Mouse (Mus musculus): ENCODE measurements around the gene Pla2g4d. TPM values are rescaled to one million over a fixed set of nuclear protein-coding genes. Genes with fewer than 3 reads are reported as not detected.

The Pla2g4d gene
- total RNA-seq (2021), result under 1 TPM; 0.40 to 0.62 TPM

DNA sequence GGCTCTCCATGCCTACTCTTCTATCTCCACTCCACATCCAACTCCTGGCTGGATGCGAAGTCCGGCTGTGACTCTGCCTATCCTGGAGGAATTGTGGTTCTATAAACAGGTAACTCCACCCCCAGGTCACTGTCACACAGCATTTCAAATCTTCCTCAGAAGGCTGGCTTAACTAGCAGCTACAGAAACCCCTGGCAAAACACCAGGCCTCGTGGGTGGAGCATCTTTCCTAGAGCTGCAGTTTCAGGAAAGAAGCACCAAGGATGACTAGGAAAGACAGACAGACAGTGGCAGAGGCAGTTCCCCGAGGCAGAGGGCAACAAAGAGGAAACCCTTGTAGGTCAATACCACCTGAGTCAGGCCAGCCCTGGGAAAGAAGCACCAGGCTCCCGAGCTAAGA is at the start of gene Pla2g4d:
Pla2g4d (minus strand) TSS at position 203 of the 400 bp plus-strand sequence.
- DNase-seq, result no peak
- intact Hi-C loops (cut with DNase I), result no loop called here

DNA sequence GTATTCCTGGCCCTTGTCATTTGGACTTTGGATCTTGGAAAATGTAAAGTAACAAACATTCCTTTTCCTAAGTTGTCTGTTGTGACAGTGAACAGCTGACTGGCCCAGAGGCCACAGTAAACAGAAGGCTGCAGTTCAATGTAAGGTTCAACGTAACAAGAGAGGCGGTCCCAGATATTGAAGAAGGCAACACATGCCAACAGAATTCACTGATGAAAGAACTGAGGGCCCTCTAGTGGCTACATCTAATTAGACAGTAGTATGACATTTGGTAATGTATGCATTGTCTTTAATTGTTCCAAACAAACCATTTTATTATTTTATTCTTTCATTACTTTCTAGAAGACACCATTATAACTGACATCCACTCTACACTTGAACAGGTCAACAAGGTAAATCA is 48.9 kb upstream of the Pla2g4d start:
- no peak for DNase-seq
- intact Hi-C loops (cut with DNase I), result no loop called here

DNA sequence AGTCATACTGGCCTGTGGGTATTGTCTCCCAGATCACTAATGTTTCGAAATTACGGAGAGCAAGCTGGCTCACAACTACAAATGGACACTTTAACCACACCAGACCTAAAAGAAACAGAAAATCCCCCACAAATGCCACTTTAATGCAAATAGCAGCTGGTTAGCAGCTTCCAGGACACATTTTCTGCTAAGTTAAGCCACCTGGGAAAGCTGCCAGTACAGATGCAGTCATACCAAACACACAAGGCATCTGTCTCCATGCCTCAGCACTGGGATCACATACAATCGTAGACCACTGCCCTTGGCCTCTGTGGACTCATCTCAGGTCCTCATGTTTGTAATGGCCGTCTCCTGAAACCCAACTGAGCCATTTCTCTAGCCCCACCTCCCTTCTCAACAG is 42.6 kb upstream of the Pla2g4d start:
- no peak for DNase-seq
- intact Hi-C loops (cut with DNase I), result no loop called here

DNA sequence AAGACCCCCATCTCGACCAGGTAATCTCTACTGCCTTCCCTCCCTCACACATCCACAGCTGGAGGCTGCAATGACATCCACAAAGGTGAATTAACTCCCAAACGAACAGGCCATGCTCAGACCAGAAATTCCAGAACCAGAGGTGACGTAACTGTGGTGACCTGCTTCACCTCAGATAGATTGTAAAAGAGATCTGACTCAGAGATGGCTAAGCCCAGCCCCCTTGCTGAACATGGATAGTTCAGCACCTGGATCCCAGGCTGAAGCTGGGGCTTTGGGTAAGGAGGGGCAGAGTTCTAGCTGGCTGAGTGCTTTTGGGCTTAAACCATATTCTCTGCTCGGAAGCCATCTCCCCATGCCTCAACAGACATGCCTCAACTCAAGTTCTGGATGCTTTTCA is 26.1 kb upstream of the Pla2g4d start:
- intact Hi-C loops (cut with DNase I), result no loop called here
- DNase-seq, result no peak

DNA sequence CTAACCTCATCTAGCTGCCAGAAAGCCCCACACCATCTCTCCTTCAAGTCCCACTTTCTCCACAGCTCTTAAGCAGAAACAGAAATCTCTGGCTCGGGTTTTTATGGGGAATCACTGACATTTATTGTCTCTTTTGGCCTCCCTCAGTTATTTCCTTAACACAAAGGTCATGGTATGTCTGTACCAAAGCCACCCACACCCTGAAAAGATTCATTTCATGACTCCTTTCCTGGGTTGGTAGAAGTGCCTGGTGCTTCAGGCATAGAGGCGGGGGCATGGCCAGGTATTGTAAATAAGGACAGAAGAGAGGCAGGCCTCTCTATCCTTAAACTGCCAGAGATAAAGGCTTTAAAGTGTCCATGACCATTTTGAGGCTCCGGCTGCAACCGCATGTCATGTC is 25.5 kb upstream of the Pla2g4d start:
- DNase-seq, result no peak
- intact Hi-C loops (cut with DNase I), result no loop called here

DNA sequence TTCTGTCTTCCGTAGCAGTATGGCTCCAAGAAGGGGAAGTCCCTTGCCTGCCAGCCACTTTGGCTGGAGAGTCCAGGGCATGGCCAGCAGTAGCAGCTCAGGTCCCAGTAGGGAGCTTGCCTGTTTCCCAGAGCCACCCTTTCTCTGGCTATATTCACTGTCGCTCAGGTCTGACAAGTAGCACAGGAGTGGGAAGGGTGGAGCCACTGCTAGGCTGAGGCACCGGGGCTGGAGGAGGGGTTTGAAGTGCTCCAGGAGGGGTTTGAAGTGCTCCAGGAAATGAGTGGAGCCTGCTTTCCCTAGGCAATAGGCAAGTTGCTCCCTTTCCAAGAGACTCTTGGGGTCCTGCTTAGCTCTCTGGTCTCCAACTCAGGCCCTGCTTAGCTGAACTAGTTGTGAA is 25.0 kb upstream of the Pla2g4d start, which contains the start of gene Pla2g4f:
Pla2g4f (minus strand) TSS at position 190 of the 400 bp plus-strand sequence.
- intact Hi-C loops (cut with DNase I), result no loop called here

DNA sequence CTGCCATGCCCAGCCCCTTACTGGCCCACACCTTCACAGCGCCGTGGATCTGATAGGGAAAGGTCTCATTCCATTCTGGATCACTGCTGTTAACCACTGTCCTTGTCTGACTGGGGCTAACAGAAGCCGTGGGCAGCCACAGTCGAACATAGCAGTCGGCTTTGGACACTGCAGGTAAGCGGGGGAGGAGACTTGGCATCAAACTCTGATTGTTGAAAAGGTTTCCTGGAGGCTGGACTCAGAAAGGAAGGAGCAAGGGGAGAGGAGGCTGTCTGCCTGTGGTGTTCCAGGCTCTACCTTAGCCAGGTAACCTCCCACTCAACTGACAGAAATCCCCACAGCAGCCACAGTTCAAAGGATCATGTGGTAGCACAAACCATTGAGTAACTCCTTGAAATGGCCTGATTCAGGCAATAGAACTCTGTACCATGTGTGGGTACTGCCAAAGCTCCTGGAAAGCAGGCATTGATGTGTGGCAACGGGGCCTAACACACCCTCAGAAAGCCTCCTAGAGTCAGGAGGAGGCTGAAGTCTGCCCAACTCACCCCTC is 23.4 kb upstream of the Pla2g4d start:
- intact Hi-C loops (cut with DNase I), result no loop called here
- no peak for DNase-seq

More for the DNA sequence above, 25.0 kb upstream of the Pla2g4d start, which contains the start of gene Pla2g4f:
- no peak for DNase-seq

DNA sequence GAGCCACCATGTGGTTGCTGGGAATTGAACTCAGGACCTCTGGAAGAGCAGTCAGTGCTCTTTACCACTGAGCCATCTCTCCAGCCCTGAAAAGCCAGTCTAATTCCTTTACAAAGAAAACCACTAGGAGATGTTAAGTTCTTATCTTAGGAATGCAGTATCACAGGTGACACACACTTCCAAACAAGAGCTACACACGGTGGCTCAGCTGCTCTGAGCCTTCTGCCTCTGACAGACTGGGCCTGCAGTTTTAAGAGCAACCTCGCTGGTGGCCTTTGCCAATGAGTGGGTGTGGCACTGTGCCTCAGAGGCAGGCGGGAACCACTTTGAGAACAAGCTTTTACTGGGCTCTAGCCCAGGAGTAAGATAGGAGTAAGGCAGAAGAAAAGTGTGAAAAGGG is 15.1 kb upstream of the Pla2g4d start:
- DNase-seq, result no peak
- intact Hi-C loops (cut with DNase I), result no loop called here

DNA sequence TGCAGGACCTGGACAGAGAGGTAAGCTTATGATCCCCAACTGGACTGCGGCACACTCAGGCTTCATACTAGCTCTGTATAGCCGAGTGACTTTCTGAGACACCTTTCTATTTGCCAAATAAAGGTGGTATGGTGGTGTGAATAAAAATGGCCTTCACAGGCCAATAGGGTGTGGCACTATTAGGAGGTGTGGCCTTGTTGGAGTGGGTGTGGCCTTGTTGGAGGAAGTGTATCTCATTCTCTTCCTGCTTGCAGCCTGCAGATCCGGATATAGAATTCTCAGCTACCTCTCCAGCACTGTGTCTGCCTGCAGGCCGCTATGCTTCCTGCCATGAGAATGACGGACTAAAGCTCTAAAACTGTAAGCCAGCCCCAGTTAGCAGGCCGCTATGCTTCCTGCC is 12.1 kb upstream of the Pla2g4d start:
- intact Hi-C loops (cut with DNase I), result no loop called here
- no peak for DNase-seq

DNA sequence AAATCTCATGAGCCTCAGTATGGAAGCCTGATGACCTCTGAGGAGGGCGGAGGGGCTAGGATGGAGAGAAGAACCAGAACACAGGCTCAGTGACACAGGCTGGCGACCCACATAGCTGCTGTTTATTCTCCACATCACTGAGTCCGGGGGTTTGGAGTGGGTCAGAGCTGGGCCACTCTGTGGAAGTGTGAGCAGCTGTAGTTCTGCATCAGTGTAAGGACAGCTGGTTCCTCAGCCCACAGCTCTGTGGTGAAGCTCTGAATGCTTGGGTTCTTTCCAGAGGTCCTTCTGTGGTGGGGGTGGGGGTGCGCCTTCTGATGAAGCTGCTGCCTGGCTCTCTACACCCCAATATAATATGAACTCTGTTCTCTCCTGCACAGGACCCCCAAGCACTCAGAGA is 10.9 kb upstream of the Pla2g4d start:
- intact Hi-C loops (cut with DNase I), result no loop called here
- DNase-seq, result no peak

DNA sequence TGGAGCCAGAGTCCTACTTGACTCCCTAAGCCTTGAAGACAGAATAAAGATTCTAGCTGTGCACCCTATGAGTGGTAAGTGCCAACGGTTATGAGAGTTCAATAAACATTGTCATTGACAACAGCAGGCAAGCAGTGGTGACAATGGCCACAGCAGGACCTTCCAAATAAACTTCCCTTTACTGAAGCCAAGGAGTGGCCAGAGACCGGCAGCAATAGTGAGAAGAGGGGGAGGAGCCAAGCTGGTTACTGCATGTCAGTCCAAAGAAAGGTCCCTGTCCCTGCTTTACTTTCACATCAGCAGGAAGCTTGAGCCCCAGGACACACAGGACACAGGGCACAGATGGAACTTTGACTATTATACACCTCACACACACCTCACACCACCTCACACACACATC is 7.2 kb upstream of the Pla2g4d start:
- intact Hi-C loops (cut with DNase I), result no loop called here

DNA sequence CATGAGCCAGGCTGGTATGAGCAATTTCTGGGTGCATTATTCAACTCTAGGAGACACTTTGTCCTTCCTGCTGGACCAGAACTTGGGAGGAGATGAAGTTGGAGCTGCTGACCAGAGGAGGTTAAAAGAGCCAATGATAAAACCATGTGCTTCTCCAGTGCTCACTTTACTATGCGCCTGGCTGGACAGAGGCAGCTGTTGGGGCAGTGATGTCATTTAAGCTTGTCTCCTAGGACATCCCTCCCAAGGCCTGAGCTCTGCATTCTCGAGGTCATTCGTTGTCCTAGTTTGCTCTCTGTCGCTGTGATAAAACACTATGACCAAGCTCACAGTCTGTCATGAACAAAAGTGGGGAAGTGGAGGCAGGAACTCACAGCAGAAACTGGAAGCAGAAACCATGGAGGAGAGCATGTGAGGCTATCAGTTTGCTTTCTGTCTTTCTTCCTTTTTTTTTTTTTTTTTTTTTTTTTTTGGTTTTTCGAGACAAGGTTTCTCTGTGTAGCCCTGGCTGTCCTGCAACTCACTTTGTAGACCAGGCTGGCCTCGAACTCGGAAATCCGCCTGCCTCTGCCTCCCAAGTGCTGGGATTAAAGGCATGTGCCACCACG is 2.6 kb upstream of the Pla2g4d start:
- DNase-seq, result no peak
- intact Hi-C loops (cut with DNase I), result no loop called here

More for the DNA sequence above, 7.2 kb upstream of the Pla2g4d start:
- DNase-seq, result no peak

DNA sequence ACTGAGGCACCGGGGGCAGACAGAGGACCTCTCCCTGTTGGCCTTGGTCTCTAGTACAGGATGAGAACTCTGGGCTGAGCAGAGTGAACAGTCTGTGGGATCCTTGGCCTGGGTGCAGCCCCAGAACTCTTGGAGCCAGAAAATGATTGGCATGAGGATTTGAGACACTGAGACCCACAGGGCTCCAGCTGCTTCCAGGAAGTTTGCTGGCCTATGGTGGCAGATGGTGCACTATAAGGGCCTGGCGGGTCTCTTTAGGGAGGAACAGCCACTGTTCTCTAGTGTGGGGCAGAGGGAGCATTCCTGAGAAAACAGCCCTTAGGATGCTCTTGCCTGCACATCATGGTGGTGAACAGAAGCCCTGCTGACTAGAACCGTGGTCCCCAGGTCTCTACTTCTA is 596 bp downstream of the Pla2g4d start:
- intact Hi-C loops (cut with DNase I), result no loop called here

DNA sequence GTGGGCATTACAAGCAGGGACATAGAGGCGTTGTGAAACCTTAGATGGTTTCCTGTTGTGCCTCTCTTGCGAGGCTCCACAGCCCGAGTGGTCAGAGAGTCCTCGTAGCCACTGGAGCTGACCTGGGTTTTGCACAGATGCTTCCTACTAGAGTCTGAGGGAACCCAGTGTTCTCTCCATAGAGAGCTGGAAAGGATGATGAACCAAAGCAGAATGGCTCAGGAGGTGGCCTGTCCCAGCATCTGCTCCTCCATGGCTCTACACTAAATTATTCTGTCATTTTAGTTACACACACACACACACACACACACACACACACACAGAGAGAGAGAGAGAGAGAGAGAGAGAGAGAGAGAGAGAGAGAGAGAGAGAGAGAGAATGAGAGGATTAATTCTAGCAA is 3.4 kb downstream of the Pla2g4d start:
- no peak for DNase-seq
- intact Hi-C loops (cut with DNase I), result no loop called here

More for the DNA sequence above, 596 bp downstream of the Pla2g4d start:
- no peak for DNase-seq

DNA sequence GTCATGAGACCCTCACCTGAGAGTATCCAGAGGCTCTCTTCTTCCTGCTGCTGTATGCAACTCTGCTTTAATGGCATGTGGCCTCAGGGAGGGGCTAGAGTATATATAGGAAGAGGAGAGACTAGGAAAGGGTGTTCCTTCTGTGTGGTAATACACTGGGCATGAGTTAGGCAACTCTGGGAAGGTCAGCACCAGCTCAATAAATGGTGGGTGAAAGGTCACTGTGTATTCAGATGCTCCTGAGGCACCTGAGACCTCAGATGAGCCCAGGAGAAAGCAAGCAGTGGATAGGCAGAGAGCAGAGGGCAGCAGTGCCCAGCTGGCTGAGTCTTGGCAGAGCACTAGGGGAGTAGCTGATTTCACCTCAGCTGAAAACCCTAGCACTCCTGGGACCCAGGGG is 4.3 kb downstream of the Pla2g4d start:
- no peak for DNase-seq
- intact Hi-C loops (cut with DNase I), result no loop called here

DNA sequence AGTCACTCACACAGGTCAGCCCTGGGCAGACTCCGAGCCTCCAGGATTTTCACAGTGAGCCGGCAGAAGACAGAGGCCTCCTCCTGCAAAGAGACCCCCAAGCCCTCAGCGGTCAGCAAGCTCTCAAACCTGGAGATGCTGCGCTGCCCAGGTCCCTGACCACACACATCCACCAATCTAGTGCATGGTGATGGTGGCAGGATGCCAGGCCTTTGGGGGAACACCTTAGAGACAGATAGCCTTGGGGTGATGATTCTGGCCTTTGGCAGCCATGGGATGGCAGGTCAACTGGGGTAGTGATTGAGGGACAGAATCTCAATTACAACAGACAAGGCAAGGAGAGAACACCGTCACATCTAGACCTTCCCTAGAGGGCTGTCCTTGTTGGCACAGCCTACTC is 4.9 kb downstream of the Pla2g4d start:
- intact Hi-C loops (cut with DNase I), result no loop called here
- no peak for DNase-seq

DNA sequence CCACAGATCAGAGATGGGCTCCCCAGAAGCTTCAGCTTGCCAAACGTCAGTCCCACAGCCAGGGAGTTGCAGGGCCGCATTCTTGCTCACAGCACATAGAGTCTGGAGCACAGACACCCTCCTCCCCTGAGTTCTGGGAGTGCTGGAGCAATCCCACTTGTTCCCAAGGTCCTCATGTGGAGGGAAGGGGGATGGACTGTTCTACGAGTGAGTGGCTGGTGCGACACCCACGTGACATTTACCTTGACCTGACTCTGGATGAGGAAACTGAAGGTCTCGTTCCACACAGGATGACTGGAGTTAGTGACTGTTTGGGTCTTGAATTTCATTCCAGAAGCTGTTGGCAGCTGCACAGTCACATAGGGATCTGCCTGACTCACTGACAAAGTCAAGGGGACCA is 5.4 kb downstream of the Pla2g4d start:
- DNase-seq, result no peak
- intact Hi-C loops (cut with DNase I), result no loop called here

DNA sequence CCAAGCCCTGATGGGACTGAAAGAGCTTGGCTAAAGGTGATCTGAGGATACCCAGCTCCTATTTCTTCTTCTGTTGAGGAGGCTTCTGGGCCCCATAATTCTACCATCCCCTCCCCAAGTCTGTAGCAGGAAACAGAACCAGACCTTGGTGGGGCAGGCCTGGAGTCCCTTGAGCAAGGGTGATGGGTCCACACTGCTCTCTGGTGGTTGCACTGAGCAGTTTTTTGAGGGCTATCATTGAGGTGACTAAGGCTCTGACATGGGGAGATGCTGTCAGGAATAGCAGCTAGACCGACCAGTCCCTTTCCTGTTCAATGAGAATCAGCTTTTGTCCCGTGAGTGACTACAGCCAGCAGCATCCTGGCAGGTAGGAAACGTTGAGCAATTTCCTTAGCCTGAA is 7.8 kb downstream of the Pla2g4d start:
- intact Hi-C loops (cut with DNase I), result no loop called here
- DNase-seq, result no peak

DNA sequence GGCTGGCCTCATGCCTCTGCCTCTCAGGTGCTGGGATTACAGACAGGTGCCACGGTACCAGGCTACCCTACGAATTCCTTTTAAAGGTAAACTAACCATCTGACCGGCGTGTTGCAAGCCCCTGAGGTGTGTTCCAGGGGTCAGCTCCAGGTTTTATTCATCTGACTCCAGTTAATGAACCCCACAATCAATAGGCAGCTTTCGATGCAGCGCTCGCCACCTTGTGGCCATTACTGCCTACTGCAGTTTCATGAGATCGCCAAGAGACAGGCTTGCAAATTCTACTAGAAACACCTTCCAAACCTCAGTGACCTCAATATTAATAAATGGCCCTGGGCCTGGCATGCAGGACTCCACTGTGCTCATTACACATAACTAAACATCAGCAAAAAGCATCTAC is 9.0 kb downstream of the Pla2g4d start:
- DNase-seq, result peak; percentile 62
- intact Hi-C loops (cut with DNase I), result loop anchor here (5.0 kb wide), 2 partner anchors 93 to 108 kb away; no protein-coding TSS in a partner anchor

DNA sequence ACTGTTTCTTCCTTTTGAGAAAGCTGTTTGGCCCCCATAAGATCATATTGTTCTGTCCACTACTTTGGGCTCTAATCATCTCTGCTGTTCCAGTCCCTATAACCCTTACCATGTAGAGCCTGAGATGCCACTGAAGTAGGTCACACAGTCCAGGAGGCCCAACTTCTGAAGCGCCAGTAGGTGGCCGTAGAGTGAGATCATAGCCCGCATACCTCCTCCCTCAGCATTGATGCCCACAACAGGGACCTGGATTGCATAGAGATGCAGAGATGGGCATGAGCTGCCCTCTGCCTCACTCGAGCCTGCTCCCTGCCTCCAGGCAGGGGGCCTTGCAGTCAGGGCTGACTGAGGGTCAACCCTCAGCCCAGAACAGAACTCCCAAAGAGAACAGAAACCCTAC is 12.0 kb downstream of the Pla2g4d start:
- no peak for DNase-seq
- intact Hi-C loops (cut with DNase I), result loop anchor here (5.0 kb wide), 2 partner anchors 90 to 105 kb away; no protein-coding TSS in a partner anchor

DNA sequence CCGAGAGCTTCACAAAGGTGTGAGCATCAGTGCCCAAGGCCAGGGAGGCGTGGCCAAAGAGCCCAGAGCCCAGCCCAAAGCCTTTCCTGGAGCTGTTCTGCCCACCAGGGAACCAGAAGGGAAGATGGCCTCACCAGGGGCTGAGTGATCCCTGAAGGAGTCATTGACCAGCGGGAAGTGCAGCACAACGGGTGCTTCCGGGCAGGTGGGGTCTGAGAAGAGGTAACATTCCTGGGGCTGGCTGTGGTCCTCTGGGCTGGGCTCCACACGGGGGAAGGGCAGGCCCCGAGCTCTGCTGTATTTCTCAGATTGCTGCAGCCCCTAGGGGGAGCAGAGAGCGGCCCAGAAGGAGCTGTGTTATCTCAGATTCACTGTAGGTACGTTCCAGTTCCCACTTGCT is 20.4 kb downstream of the Pla2g4d start:
- peak; percentile 24 for DNase-seq
- intact Hi-C loops (cut with DNase I), result no loop called here

DNA sequence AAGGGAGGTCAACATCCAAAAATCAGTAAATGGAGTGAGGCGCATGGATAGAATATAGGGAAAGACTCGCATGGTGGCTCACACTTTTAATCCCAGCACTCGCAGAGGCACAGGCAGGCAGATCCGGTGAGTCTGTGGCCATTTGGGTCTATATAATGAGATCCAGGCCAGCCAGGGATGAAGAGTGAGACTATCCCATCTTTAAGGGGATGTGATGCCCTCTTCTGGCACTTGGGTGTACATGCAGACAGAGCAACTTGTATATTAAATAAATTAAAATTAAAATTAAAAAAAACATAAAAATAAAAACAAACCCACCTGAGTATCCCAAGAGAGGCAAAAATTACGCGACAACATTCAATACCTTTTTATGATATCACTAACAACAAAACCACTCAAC is 23.5 kb downstream of the Pla2g4d start:
- intact Hi-C loops (cut with DNase I), result no loop called here
- DNase-seq, result no peak

DNA sequence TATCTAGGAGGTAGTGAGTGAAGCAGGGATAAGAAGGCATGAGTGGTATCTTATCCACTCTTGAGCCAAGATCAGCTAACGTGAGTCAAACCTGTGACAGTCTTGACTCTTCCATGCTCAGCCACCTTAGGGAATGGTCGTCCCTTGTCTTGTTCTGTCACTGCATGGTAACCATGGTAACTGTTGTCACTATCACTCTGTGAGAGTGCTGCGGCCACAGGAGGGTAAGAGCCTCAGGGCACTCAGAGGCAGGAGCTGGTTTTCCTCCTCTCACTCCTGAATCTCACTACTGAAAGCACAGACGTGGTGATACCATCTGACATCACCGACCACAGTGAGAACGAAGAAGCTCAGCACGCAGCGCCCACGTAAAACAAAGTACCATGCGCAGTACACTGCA is 24.1 kb downstream of the Pla2g4d start:
- intact Hi-C loops (cut with DNase I), result no loop called here

More for the DNA sequence above, 24.1 kb downstream of the Pla2g4d start:
- DNase-seq, result no peak
